Mouse (Mus musculus) MEL (cell line): ENCODE data around the gene Gm6793. TPM values are rescaled to one million over a fixed set of nuclear protein-coding genes. Genes with fewer than 3 reads are reported as not detected.

ENCODE experiments used
- DNase-seq: peaks from one replicate; pipeline ENCODE4 v3.0.0; 2011; ENCODE audit warnings: low read depth, low spot score
- H3K27ac ChIP-seq: 2 replicates; pipeline ENCODE4 v1.5.1; 2012; ENCODE audit warnings: low read depth, mild to moderate bottlenecking, control low read depth, low read length, moderate library complexity; ENCODE audit not compliant: control insufficient read depth
- H3K27me3 ChIP-seq, 2 experiments: fragments of 150-350 bp in 1 of 2; sonication (generic) in 1 of 2; 2 replicates each; pipeline ENCODE4 v1.6.1; 2012; ENCODE audit warnings: low read length in 2 of 2, mild to moderate bottlenecking in 2 of 2, improper control_type of control experiment in 1 of 2, moderate library complexity in 1 of 2; ENCODE audit not compliant: insufficient read depth in 2 of 2, control insufficient read depth in 1 of 2
- H3K36me3 ChIP-seq, 2 experiments: 2 replicates each; pipeline ENCODE4 v1.6.1; 2012 to 2014; ENCODE audit warnings: low read length in 2 of 2, improper control_type of control experiment in 1 of 2, inconsistent platforms in 1 of 2, mild to moderate bottlenecking in 1 of 2; ENCODE audit not compliant: insufficient read depth in 2 of 2, control insufficient read depth in 1 of 2
- H3K4me1 ChIP-seq, 2 experiments: fragments of 150-350 bp in 1 of 2; sonication (generic) in 1 of 2; 2 replicates each; pipeline ENCODE4 v1.6.1; 2012; ENCODE audit warnings: low read length in 2 of 2, improper control_type of control experiment in 1 of 2, mild to moderate bottlenecking in 1 of 2; ENCODE audit not compliant: insufficient read depth in 2 of 2, control insufficient read depth in 1 of 2
- H3K4me3 ChIP-seq, 2 experiments: fragments of 150-350 bp in 1 of 2; sonication (generic) in 1 of 2; 2 replicates each; pipeline ENCODE4 v1.5.1; 2012; ENCODE audit warnings: low read depth in 2 of 2, low read length in 2 of 2, mild to moderate bottlenecking in 2 of 2, moderate library complexity in 2 of 2, control low read depth in 1 of 2, improper control_type of control experiment in 1 of 2; ENCODE audit not compliant: control insufficient read depth in 1 of 2, insufficient read depth in 1 of 2
- H3K79me2 ChIP-seq: 2 replicates; pipeline ENCODE4 v1.6.1; 2012; ENCODE audit warnings: mild to moderate bottlenecking, low read length, moderate library complexity; ENCODE audit not compliant: control insufficient read depth, poor library complexity, insufficient read depth
- H3K9ac ChIP-seq: 2 replicates; pipeline ENCODE4 v1.6.1; 2012; ENCODE audit warnings: low read depth, mild to moderate bottlenecking, control low read depth, low read length, moderate library complexity; ENCODE audit not compliant: control insufficient read depth, poor library complexity, severe bottlenecking
- H3K9me3 ChIP-seq: fragments of 150-350 bp; sonication (generic); replicated peaks from 2 replicates; pipeline ENCODE4 v1.6.1; 2012; ENCODE audit warnings: mild to moderate bottlenecking, low read length, improper control_type of control experiment, moderate library complexity; ENCODE audit not compliant: insufficient read depth
- BHLHE40 ChIP-seq: IDR thresholded peaks from 2 replicates; pipeline ENCODE4 v1.6.1; 2012; ENCODE audit warnings: low read depth, mild to moderate bottlenecking, inconsistent platforms, low read length, improper control_type of control experiment, borderline replicate concordance
- CTCF ChIP-seq, 3 experiments: IDR thresholded peaks in 2 of 3; conservative IDR thresholded peaks in 1 of 3; 2 replicates each; pipeline ENCODE4 v1.5.1; 2011 to 2012; ENCODE audit warnings: low read length in 3 of 3, low read depth in 2 of 3, mild to moderate bottlenecking in 2 of 3, improper control_type of control experiment in 1 of 3, inconsistent platforms in 1 of 3, mixed read lengths in 1 of 3, moderate library complexity in 1 of 3; ENCODE audit not compliant: control insufficient read depth in 1 of 3, insufficient read depth in 1 of 3, poor library complexity in 1 of 3, severe bottlenecking in 1 of 3
- E2F4 ChIP-seq: IDR thresholded peaks from 2 replicates; pipeline ENCODE4 v1.6.1; 2011; ENCODE audit warnings: low read depth, low read length, improper control_type of control experiment, borderline replicate concordance
- MAFK ChIP-seq: IDR thresholded peaks from 2 replicates; pipeline ENCODE4 v1.6.1; 2011; ENCODE audit warnings: low read depth, mild to moderate bottlenecking, low read length, improper control_type of control experiment, borderline replicate concordance
- RAD21 ChIP-seq: IDR thresholded peaks from 2 replicates; pipeline ENCODE4 v1.6.1; 2011; ENCODE audit warnings: mild to moderate bottlenecking, low read depth, low read length, improper control_type of control experiment
- SIN3A ChIP-seq: IDR thresholded peaks from 2 replicates; pipeline ENCODE4 v1.6.1; 2012; ENCODE audit warnings: low read length, improper control_type of control experiment, inconsistent platforms
- SMC3 ChIP-seq: IDR thresholded peaks from 2 replicates; pipeline ENCODE4 v1.6.1; 2011; ENCODE audit warnings: low read depth, low read length, improper control_type of control experiment
- TAL1 ChIP-seq: IDR thresholded peaks from 2 replicates; pipeline ENCODE4 v1.6.1; 2012; ENCODE audit warnings: mild to moderate bottlenecking, inconsistent platforms, low read length, moderate library complexity, mixed read lengths
- UBTF ChIP-seq: IDR thresholded peaks from 2 replicates; pipeline ENCODE4 v1.6.1; 2012; ENCODE audit warnings: low read depth, mild to moderate bottlenecking, inconsistent platforms, low read length, improper control_type of control experiment, moderate library complexity, borderline replicate concordance; ENCODE audit not compliant: insufficient read depth
- ZC3H11A ChIP-seq: IDR thresholded peaks from 2 replicates; pipeline ENCODE4 v1.6.1; 2012; ENCODE audit warnings: low read depth, mild to moderate bottlenecking, inconsistent platforms, low read length, improper control_type of control experiment
- polyA plus RNA-seq, 2 experiments: library from polyadenylated mRNA; stranded (reverse) in 1 of 2; unstranded in 1 of 2; fragments of >175 nt in 1 of 2; fragments of >200 nt in 1 of 2; gene quantifications; 2 replicates each; pipeline versions ENCODE4 v1.2.1 to v1.2.4; 2012; ENCODE audit warnings: low replicate concordance in 2 of 2, low read depth in 1 of 2; ENCODE audit not compliant: insufficient read length in 2 of 2, insufficient read depth in 1 of 2, missing spikeins in 1 of 2
- total RNA-seq: library from RNA; depleted of rRNA; stranded (reverse); fragments of 300-350 nt; gene quantifications from 2 replicates; pipeline ENCODE4 v1.2.3, GENCODE M21; 2012

Gene Gm6793
- total and polyA plus RNA-seq, 3 experiments, result 0.19 to 0.46 TPM; not detected in 1

DNA sequence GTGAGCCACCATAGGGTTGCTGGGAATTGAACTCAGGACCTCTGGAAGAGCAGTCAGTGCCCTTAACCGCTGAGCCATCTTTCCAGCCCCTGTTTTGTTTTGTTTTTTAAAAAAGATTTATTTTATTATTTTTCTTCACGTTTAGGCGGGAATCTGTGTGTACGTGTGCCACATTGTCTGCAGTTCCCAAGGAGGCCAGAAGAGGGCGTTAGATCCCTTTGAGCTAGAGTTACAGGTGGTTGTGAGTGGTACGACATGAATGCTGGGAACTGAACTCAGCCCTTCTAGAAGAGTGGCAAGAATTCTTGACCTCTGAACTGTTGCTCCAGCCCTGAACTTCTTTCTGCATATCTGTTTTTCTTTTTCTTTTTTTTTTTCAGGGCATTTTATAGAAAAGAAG, 35.1 kb upstream of the Gm6793 start:
- H3K36me3 ChIP-seq, result no peaks in the 10 kb centered on the region
- no peak overlapping the region for H3K4me3 ChIP-seq
- DNase-seq, result no peak
- no peaks in the 10 kb centered on the region for H3K4me1 ChIP-seq
- TF ChIP-seq ZC3H11A (no peak), BHLHE40 (no peak), CTCF (IDR thresholded peaks at IDR 0.05 in 2 of 3, conservative IDR thresholded peaks at IDR 0.05 in 1 of 3; ENCODE audit: control insufficient read depth in 1 of 3, insufficient read depth in 1 of 3, low read depth in 2 of 3, low read length in 3 of 3, poor library complexity in 1 of 3, severe bottlenecking in 1 of 3) (peak in 1 of 3 experiments; percentile 27; a peak in 3 of 6 replicates), UBTF (no peak), MAFK (no peak)
- TF ChIP-seq, all 39 proteins: peak for 1
- Histone ChIP-seq H3K9ac (no peak overlapping the region), H3K27me3 (no peaks in the 10 kb centered on the region), H3K79me2 (no peaks in the 10 kb centered on the region), H3K9me3 (no peaks in the 10 kb centered on the region), H3K27ac (no peak overlapping the region)

DNA sequence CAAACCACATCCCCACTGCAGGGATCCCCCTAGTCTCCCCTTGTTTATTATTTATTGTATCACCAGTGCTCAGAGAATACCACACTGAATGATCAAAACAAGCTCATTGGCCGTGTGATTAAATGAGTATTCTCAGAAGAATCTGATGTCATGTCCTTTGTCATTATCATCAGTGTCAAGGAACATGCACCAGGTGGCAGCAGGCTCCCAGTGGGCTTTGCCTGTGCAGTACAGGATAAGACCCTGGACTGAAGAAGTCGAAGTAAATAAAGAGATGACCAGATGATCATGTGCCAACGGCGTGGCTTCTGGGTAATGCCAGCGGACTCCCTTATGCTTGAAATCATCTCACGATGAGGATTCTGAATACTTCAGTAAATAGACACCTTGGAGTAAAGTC, 33.5 kb upstream of the Gm6793 start:
- TF ChIP-seq TAL1, result no peak
- 0 out of 6 replicates have a peak, but pooled peaks of 1 of the 3 experiments have one; percentile 1 for TF ChIP-seq CTCF (IDR thresholded peaks at IDR 0.05 in 2 of 3, conservative IDR thresholded peaks at IDR 0.05 in 1 of 3; ENCODE audit: control insufficient read depth in 1 of 3, insufficient read depth in 1 of 3, low read depth in 2 of 3, low read length in 3 of 3, poor library complexity in 1 of 3, severe bottlenecking in 1 of 3)
- TF ChIP-seq, all 39 proteins: peak for 1
- Histone ChIP-seq H3K79me2 (no peaks in the 10 kb centered on the region), H3K27me3 (no peaks in the 10 kb centered on the region), H3K4me3 (no peak overlapping the region), H3K9ac (no peak overlapping the region), H3K36me3 (no peaks in the 10 kb centered on the region), H3K9me3 (no peaks in the 10 kb centered on the region), H3K27ac (no peak overlapping the region), H3K4me1 (no peaks in the 10 kb centered on the region)
- no peak for DNase-seq

DNA sequence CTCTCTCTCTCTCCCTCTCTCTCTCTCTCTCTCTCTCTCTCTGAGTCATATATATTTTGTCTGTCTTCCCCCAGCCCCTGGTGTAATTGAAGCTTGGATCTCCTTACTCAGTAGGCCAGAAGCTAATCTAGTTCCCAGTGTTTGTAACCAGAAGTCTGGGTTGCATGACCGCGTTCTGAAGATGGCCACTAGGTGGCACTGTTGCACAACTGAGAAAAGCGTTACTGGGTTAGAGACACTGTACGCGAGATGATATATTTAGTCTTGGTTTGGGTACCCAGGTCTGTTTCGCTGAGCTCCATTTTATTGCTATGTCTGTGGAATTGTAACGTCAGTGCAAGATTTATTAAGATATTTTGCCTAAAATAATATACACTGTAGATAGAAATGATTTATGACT, 31.1 kb upstream of the Gm6793 start:
- H3K36me3 ChIP-seq, result no peaks in the 10 kb centered on the region

More for the DNA sequence above, 31.1 kb upstream of the Gm6793 start:
- TF ChIP-seq SMC3 (peak; percentile 68), E2F4 (no peak), CTCF (IDR thresholded peaks at IDR 0.05 in 2 of 3, conservative IDR thresholded peaks at IDR 0.05 in 1 of 3; ENCODE audit: control insufficient read depth in 1 of 3, insufficient read depth in 1 of 3, low read depth in 2 of 3, low read length in 3 of 3, poor library complexity in 1 of 3, severe bottlenecking in 1 of 3) (peak; percentile 90 to 92 (median 92)), RAD21 (peak; percentile 85), SIN3A (no peak), ZC3H11A (peak; percentile 43; the same call in 1 of the 2 replicates)
- Histone ChIP-seq H3K4me3 (no peak overlapping the region), H3K27me3 (no peaks in the 10 kb centered on the region), H3K9ac (no peak overlapping the region), H3K27ac (no peak overlapping the region), H3K79me2 (no peaks in the 10 kb centered on the region), H3K9me3 (no peaks in the 10 kb centered on the region), H3K4me1 (no peaks in the 10 kb centered on the region)
- peak; percentile 85 for DNase-seq
